Mouse (Mus musculus): ENCODE data around the gene Gm21972. TPM values are rescaled to one million over a fixed set of nuclear protein-coding genes. Genes with fewer than 3 reads are reported as not detected.

Gene Gm21972
- total RNA-seq, 2 experiments from 2014 or later = 3.0 to 4.1 TPM

Other genes with a start within 250 kb of the Gm21972 start
- 100 to 1,000 TPM; 508 to 581 TPM for gene Itm2c, start 239.4 kb upstream of the Gm21972 start, total RNA-seq (2021)
- gene 4933407L21Rik, start 205.2 kb upstream of the Gm21972 start, total RNA-seq (2021) = not detected
- gene Gpr55, start 172.6 kb upstream of the Gm21972 start, total RNA-seq (2021) = 1 to 10 TPM; 2.7 to 2.8 TPM
- gene Spata3, start 116.8 kb upstream of the Gm21972 start, total RNA-seq (2021) = not detected
- gene 2810459M11Rik, start 87.8 kb upstream of the Gm21972 start, total RNA-seq (2021) = under 1 TPM; 0.16 to 0.17 TPM
- 100 to 1,000 TPM; 122 to 128 TPM for gene Psmd1, start 69.2 kb upstream of the Gm21972 start, total RNA-seq (2021)
- gene Htr2b, start 21.7 kb upstream of the Gm21972 start, total RNA-seq (2021) = under 1 TPM in 1 of 2 experiments, not detected in 1; 0.13 TPM
- 1 to 10 TPM; 9.3 to 9.6 TPM for gene Armc9, start 21.1 kb downstream of the Gm21972 start, total RNA-seq (2021)
- under 1 TPM; 0.13 to 0.17 TPM for gene B3gnt7, start 169.2 kb downstream of the Gm21972 start, total RNA-seq (2021)
- 100 to 1,000 TPM; 222 to 234 TPM for gene Ncl, start 225.8 kb downstream of the Gm21972 start, total RNA-seq (2021)

Data from adrenal gland, postnatal 36 days (tissue).